Mouse (Mus musculus) myocyte (in vitro differentiated cells): ENCODE results near the gene Ccdc124. TPM values are rescaled to one million over a fixed set of nuclear protein-coding genes. Genes with fewer than 3 reads are reported as not detected.

Source experiments
- H3K27me3 ChIP-seq: one replicate; pipeline ENCODE4 v1.6.1; 2011; ENCODE audit not compliant: control insufficient read depth, insufficient read depth, insufficient read length
- H3K36me3 ChIP-seq: one replicate; pipeline ENCODE4 v1.6.1; 2011; ENCODE audit not compliant: control insufficient read depth, insufficient read depth
- H3K4me2 ChIP-seq: one replicate; pipeline ENCODE4 v1.6.1; 2011; ENCODE audit warnings: low read depth, control low read depth
- H3K4me3 ChIP-seq: one replicate; pipeline ENCODE4 v1.5.1; 2011; ENCODE audit warnings: mild to moderate bottlenecking, control low read depth, moderate library complexity
- H3K79me2 ChIP-seq: one replicate; pipeline ENCODE4 v1.6.1; 2011; ENCODE audit not compliant: control insufficient read depth, insufficient read depth
- H3ac ChIP-seq: one replicate; pipeline ENCODE4 v1.6.1; 2011; ENCODE audit not compliant: control insufficient read depth, insufficient read length
- CEBPB ChIP-seq: IDR thresholded peaks from 2 replicates; pipeline ENCODE4 v1.6.1; 2011; ENCODE audit warnings: mild to moderate bottlenecking, moderate library complexity; ENCODE audit not compliant: poor library complexity, insufficient read depth, severe bottlenecking
- MAX ChIP-seq: IDR thresholded peaks from one replicate; pipeline ENCODE4 v1.6.1; 2011; ENCODE audit warnings: low read depth, mild to moderate bottlenecking, control low read depth
- MYOD1 ChIP-seq, 3 experiments: IDR thresholded peaks; one replicate each; pipeline ENCODE4 v1.6.1; 2011; ENCODE audit warnings: control low read depth in 2 of 3, low read depth in 2 of 3, mild to moderate bottlenecking in 2 of 3, moderate library complexity in 1 of 3; ENCODE audit not compliant: insufficient read length in 2 of 3, control insufficient read depth in 1 of 3
- MYOG ChIP-seq, 3 experiments: IDR thresholded peaks; one replicate each; pipeline ENCODE4 v1.6.1; 2011; ENCODE audit warnings: control low read depth in 2 of 3, low read depth in 2 of 3, mild to moderate bottlenecking in 2 of 3; ENCODE audit not compliant: insufficient read length in 2 of 3, control insufficient read depth in 1 of 3, insufficient read depth in 1 of 3
- POLR2A ChIP-seq: IDR thresholded peaks from one replicate; pipeline ENCODE4 v1.6.1; 2011; ENCODE audit warnings: low read depth, mild to moderate bottlenecking, control low read depth, moderate library complexity; ENCODE audit not compliant: insufficient read length
- POLR2AphosphoS2 ChIP-seq: IDR thresholded peaks from one replicate; pipeline ENCODE4 v1.6.1; 2011; ENCODE audit warnings: low read depth, control low read depth; ENCODE audit not compliant: insufficient read length
- REST ChIP-seq: IDR thresholded peaks from one replicate; pipeline ENCODE4 v1.6.1; 2011; ENCODE audit warnings: mild to moderate bottlenecking, control low read depth, moderate library complexity; ENCODE audit not compliant: insufficient read depth, insufficient read length
- SRF ChIP-seq: IDR thresholded peaks from one replicate; pipeline ENCODE4 v1.6.1; 2011; ENCODE audit warnings: low read depth; ENCODE audit not compliant: control insufficient read depth, insufficient read length
- TCF12 ChIP-seq: IDR thresholded peaks from one replicate; pipeline ENCODE4 v1.6.1; 2011; ENCODE audit warnings: mild to moderate bottlenecking, control low read depth; ENCODE audit not compliant: poor library complexity, insufficient read depth, severe bottlenecking
- TCF3 ChIP-seq: IDR thresholded peaks from one replicate; pipeline ENCODE4 v1.6.1; 2011; ENCODE audit warnings: low read depth, control low read depth; ENCODE audit not compliant: insufficient read length
- USF1 ChIP-seq: IDR thresholded peaks from one replicate; pipeline ENCODE4 v1.6.1; 2011; ENCODE audit warnings: low read depth, mild to moderate bottlenecking, control low read depth, moderate library complexity
- polyA plus RNA-seq: library from polyadenylated mRNA; unstranded; fragments of >200 nt; fragmentation: generic; extraction: Trizol; gene quantifications from one replicate; pipeline ENCODE4 v1.2.1, GENCODE M21; 2012; ENCODE audit warnings: missing spikeins

Ccdc124 gene
- polyA plus RNA-seq, 1 experiment = 141 TPM

- peaks cover 21% of the 10 kb centered on the region for H3K36me3 ChIP-seq
- H3K27me3 ChIP-seq = no peaks in the 10 kb centered on the region
- H3K79me2 ChIP-seq = peaks cover 18% of the 10 kb centered on the region
- H3ac ChIP-seq = no peak overlapping the region
- H3K4me3 ChIP-seq = no peak overlapping the region
- H3K4me2 ChIP-seq = no peak overlapping the region
- no peak for TF ChIP-seq MAX
- peak; percentile 87 for TF ChIP-seq POLR2AphosphoS2
Measured at GRCm38 (mm10) chr8:70893656-70894384, 20.1 kb upstream of the Ccdc124 start.

GRCm38 (mm10) chr8:70892896-70893655 is 19.3 kb upstream of the Ccdc124 start:
- Histone ChIP-seq H3ac (no peak overlapping the region), H3K79me2 (peaks cover 18% of the 10 kb centered on the region), H3K4me2 (no peak overlapping the region), H3K27me3 (no peaks in the 10 kb centered on the region), H3K36me3 (peaks cover 21% of the 10 kb centered on the region), H3K4me3 (no peak overlapping the region)
- TF ChIP-seq USF1 = no peak
- no peak for TF ChIP-seq TCF12
- TF ChIP-seq POLR2AphosphoS2 = peak; percentile 90
- TF ChIP-seq POLR2A = peak; percentile 40
- no peak for TF ChIP-seq MYOG (IDR thresholded peaks at IDR 0.05; ENCODE audit: control insufficient read depth in 1 of 3, insufficient read depth in 1 of 3, insufficient read length in 2 of 3, low read depth in 2 of 3)

GRCm38 (mm10) chr8:70892022-70892895 is 18.5 kb upstream of the Ccdc124 start, which contains the start of gene Slc5a5:
TSS of gene Slc5a5 (minus strand) at chr8:70892757.
- H3K4me2 ChIP-seq = no peak within 1 kb of the TSS
- H3ac ChIP-seq = no peak within 1 kb of the TSS
- no peak within 1 kb of the TSS for H3K4me3 ChIP-seq
- peaks cover 18% of the 10 kb centered on the region for H3K79me2 ChIP-seq
- H3K36me3 ChIP-seq = peaks cover 21% of the 10 kb centered on the region
- no peak for TF ChIP-seq TCF12
- TF ChIP-seq MAX = no peak
- TF ChIP-seq SRF = no peak
- no peak for TF ChIP-seq MYOD1 (IDR thresholded peaks at IDR 0.05; ENCODE audit: control insufficient read depth in 1 of 3, insufficient read length in 2 of 3, low read depth in 2 of 3)
- TF ChIP-seq MYOG (IDR thresholded peaks at IDR 0.05; ENCODE audit: control insufficient read depth in 1 of 3, insufficient read depth in 1 of 3, insufficient read length in 2 of 3, low read depth in 2 of 3) = no peak
- TF ChIP-seq POLR2AphosphoS2 = peak; percentile 7
- H3K27me3 ChIP-seq = no peaks in the 10 kb centered on the region

DNA sequence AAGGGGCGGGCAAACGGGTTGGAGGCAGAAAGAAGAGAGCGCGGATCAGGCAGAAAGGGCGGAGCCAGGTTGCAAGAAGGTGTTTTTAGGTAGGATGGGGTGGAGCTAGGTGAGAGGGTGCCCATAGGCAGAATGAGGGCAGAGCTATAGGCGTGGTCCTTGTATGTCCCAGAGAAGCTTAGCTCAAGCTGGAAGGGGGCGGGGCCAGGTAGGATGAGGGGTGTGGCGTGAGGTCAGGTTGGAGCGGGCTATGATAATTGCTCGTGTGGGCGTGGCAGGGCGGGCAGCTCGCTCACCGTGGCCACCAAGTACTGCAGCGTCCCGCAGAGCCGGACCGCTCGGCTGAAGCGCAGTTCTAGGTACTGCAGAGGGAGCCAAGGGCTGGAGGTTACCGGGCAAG is 17.6 kb upstream of the Ccdc124 start:
- Histone ChIP-seq H3K79me2 (peaks cover 11% of the 10 kb centered on the region), H3K36me3 (peaks cover 21% of the 10 kb centered on the region), H3K27me3 (no peaks in the 10 kb centered on the region), H3ac (no peak overlapping the region), H3K4me3 (no peak overlapping the region), H3K4me2 (no peak overlapping the region)
- TF ChIP-seq CEBPB = no peak
- TF ChIP-seq POLR2A = peak; percentile 27

GRCm38 (mm10) chr8:70890656-70891055 is 16.9 kb upstream of the Ccdc124 start:
- no peaks in the 10 kb centered on the region for H3K27me3 ChIP-seq
- H3K79me2 ChIP-seq = peaks cover 4% of the 10 kb centered on the region
- peaks cover 21% of the 10 kb centered on the region for H3K36me3 ChIP-seq
- no peak overlapping the region for H3K4me2 ChIP-seq
- H3ac ChIP-seq = no peak overlapping the region
- no peak for TF ChIP-seq TCF12
- no peak for TF ChIP-seq MYOD1 (IDR thresholded peaks at IDR 0.05; ENCODE audit: control insufficient read depth in 1 of 3, insufficient read length in 2 of 3, low read depth in 2 of 3)
- no peak for TF ChIP-seq TCF3
- no peak for TF ChIP-seq REST
- TF ChIP-seq POLR2A = no peak
- no peak for TF ChIP-seq USF1
- TF ChIP-seq POLR2AphosphoS2 = no peak
- H3K4me3 ChIP-seq = no peak overlapping the region
